Mouse (Mus musculus) monocyte, adult 5-6 weeks (primary cell): ENCODE data around the gene Usp32. TPM values are rescaled to one million over a fixed set of nuclear protein-coding genes. Genes with fewer than 3 reads are reported as not detected.

ENCODE experiments used
- ATAC-seq: fragments of 153-309, 156-312 bp; replicated peaks from 2 replicates; pipeline ENCODE4 v1.8.0; 2017; ENCODE audit warnings: mild to moderate bottlenecking; ENCODE audit not compliant: low TSS enrichment, insufficient number of reproducible peaks, severe bottlenecking, poor library complexity, low FRiP score
- total RNA-seq: library from RNA; stranded (forward); fragments of 200-1000, 200-491, 200-594 nt; gene quantifications from 3 replicates; pipeline ENCODE4 v1.2.3, GENCODE M21; 2017

Usp32 gene
- total RNA-seq, 1 experiment from 2014 or later: 120 TPM

GRCm38 (mm10) chr11:84959701-84960181, 180.2 kb downstream of the Usp32 start:
- ATAC-seq: no peak

DNA sequence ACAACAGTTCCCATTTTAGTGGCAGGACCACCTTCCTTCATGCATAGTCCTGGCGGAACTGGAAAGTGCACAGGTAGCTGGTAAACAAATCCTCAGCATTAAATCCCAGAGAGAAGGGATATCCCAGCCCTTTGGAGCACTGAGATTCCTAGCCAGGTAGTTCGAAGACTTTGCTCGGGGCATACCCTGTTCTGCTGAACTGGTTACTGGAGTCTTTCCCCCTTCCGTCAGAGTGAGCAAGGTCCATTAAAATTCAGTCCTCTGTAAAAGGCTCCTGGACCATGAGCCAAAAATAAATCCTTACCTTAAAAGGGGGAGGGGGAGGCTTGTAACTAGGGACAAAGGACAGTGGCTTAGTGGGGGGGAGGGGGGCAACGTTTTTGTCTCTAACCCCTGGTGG, 180.8 kb downstream of the Usp32 start:
- no peak for ATAC-seq

GRCm38 (mm10) chr11:84958271-84958630, 181.7 kb downstream of the Usp32 start:
- ATAC-seq: no peak

GRCm38 (mm10) chr11:84957591-84958270, 182.2 kb downstream of the Usp32 start, which contains the start of gene Car4:
TSS of gene Car4 (plus strand) at chr11:84957786.
- no peak; the same call in 1 of the 2 replicates for ATAC-seq

GRCm38 (mm10) chr11:84957171-84957570, 182.8 kb downstream of the Usp32 start:
- ATAC-seq: no peak

DNA sequence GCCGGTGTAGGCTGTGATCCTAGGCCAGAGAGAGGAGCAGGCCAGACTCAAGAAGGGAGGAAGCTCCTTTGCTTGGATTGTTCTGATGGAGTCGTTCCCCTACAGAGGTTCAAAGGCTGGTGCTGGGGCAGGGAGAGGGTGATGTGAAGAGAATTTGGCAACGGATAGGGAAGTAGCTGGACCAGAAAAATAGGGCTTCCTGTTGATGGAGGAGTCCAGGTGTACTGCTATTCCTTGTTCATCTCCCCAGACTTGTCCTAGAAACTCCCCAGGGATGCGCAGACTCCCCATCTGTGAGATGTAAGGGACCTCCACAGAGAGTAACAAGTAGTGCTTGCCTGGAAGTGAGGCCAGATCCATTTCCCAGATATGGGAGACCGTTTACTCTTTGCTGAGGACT, 183.6 kb downstream of the Usp32 start:
- ATAC-seq: no peak

GRCm38 (mm10) chr11:84952611-84953010, 187.3 kb downstream of the Usp32 start:
- no peak for ATAC-seq

- no peak for ATAC-seq
Measured at GRCm38 (mm10) chr11:84948526-84948925, 191.4 kb downstream of the Usp32 start.

- no peak for ATAC-seq
Measured at GRCm38 (mm10) chr11:84948114-84948513, 191.8 kb downstream of the Usp32 start.

GRCm38 (mm10) chr11:84947206-84947605, 192.8 kb downstream of the Usp32 start:
- ATAC-seq: no peak

DNA sequence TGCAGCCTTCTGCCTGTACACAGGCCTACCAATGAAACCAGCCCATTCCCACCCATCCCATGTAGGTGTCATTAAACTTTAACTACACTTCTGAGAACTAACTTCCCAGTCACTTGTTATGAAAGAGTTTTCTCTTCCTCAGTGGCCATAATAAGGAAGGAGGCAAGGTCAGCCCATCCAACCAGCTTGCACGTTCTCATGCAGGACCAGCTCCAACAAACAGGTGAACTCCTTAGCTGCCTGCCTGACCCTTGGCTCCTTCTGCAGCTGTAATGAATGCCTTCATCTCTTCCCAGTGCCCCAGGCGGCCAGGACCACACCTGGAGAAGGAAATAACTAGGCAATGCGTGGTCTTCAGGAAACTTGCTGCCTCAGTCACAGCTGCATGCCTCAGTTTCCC, 194.1 kb downstream of the Usp32 start:
- ATAC-seq: no peak

DNA sequence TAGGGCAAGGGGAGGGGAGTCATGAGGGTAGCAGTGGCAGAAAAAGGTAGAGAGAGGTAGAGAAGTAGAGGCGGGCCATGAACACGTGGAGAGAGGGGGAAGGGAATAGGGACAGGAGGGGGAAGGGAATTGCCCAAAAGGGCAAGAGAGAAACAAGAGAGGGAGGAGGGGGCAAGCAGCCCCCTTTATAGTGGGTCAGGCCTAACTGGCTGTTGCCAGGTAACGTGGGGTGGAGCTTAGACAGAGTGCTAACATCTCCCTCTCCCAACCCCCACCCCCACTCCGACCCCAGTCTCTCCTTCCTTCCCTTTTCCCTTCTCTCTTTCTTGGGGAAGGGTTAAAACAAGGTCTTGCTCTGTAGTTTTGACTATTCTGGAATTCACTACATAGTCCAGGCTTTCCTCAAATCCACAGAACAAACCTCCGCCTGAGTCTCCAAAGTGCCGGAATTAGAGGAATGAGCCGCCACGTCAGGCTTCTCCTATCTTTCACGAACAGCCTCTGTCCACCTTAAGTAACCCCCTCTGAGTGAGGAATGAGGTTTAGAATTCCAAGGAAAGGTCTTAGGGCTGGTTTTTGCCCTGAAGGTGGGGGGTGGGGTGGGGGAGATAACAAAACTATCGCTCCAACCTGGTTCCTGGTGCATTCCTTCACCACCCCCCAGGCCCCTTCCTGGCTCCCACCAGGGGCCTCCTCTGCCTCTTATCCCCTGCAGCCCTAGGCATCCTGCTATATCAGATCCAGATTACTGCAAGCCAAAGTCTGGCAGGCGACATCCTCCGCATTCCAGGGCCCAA, 195.1 kb downstream of the Usp32 start:
- ATAC-seq: no peak

GRCm38 (mm10) chr11:84943948-84944347, 196.0 kb downstream of the Usp32 start:
- no peak for ATAC-seq

DNA sequence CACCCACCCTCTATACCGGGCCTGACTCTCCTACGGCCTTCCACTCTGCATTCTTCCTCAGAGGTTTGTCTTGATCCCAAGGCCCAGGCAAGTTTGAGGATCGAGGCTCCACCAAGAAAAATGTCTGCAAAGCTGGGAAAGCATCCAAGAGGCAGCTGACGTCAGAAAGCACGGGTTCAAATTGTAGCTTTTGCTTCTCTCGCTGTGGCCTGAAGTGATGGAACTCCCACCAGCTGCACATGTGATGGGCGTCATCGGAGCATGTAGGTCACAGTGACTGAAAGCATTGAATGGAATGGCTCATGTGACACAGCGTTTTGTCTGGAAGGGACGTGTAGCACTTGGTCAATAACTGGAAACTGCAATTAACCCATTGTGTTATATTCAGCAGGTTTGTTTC, 199.8 kb downstream of the Usp32 start:
- no peak for ATAC-seq

DNA sequence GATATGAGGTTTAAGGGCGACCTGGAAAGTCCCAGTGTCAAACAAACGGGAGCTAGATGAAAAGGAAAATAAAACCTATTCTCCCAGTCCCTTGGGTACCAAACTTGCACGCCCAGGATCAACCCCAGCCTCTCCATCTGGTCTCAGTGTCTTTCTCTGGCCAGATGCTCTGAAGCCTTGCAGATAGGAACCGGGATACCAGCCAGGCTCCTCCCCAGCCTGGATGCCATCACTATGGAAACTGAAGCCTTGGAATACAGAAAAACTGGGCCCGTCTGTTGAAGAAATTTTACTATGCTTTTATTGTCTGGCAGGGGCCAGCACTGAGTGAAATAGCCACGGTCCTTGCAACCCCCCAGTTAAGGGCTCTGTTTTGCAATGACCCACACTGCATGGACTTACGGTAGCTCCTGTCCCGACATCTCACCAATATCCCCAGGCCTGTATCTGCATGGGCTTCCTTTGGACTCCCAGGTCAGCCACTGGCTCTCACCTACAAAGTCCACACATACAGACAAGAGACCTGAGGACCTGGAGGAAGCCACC, 200.4 kb downstream of the Usp32 start:
- ATAC-seq: no peak

Other genes starting within 250 kb of the Usp32 start
- 8.6 to 18.2 TPM (median 17.8 TPM) in 3 replicates for gene Znhit3, start 223.8 kb downstream of the Usp32 start, total RNA-seq
- gene Car4, start 182.4 kb downstream of the Usp32 start, total RNA-seq: not detected in 3 replicates
- gene 1700125H20Rik, start 30.2 kb upstream of the Usp32 start, total RNA-seq: not detected in 3 replicates
- 17.1 to 25.7 TPM (median 21.6 TPM) in 3 replicates for gene Appbp2, start 95.0 kb upstream of the Usp32 start, total RNA-seq
- 15.4 to 21.7 TPM (median 15.4 TPM) in 3 replicates for gene Ppm1d, start 171.1 kb upstream of the Usp32 start, total RNA-seq
- 19.2 to 32.8 TPM (median 29.5 TPM) in 3 replicates for gene Bcas3, start 213.0 kb upstream of the Usp32 start, total RNA-seq